Mouse (Mus musculus) MEL (cell line): ENCODE results near the gene Rfx1. TPM values are rescaled to one million over a fixed set of nuclear protein-coding genes. Genes with fewer than 3 reads are reported as not detected.

Experiments used
- DNase-seq: peaks from one replicate; pipeline ENCODE4 v3.0.0; 2011; ENCODE audit warnings: low read depth, low spot score
- H3K27ac ChIP-seq: 2 replicates; pipeline ENCODE4 v1.5.1; 2012; ENCODE audit warnings: low read depth, mild to moderate bottlenecking, control low read depth, low read length, moderate library complexity; ENCODE audit not compliant: control insufficient read depth
- H3K27me3 ChIP-seq, 2 experiments: fragments of 150-350 bp in 1 of 2; sonication (generic) in 1 of 2; 2 replicates each; pipeline ENCODE4 v1.6.1; 2012; ENCODE audit warnings: low read length in 2 of 2, mild to moderate bottlenecking in 2 of 2, improper control_type of control experiment in 1 of 2, moderate library complexity in 1 of 2; ENCODE audit not compliant: insufficient read depth in 2 of 2, control insufficient read depth in 1 of 2
- H3K36me3 ChIP-seq, 2 experiments: 2 replicates each; pipeline ENCODE4 v1.6.1; 2012 to 2014; ENCODE audit warnings: low read length in 2 of 2, improper control_type of control experiment in 1 of 2, inconsistent platforms in 1 of 2, mild to moderate bottlenecking in 1 of 2; ENCODE audit not compliant: insufficient read depth in 2 of 2, control insufficient read depth in 1 of 2
- H3K4me1 ChIP-seq, 2 experiments: fragments of 150-350 bp in 1 of 2; sonication (generic) in 1 of 2; 2 replicates each; pipeline ENCODE4 v1.6.1; 2012; ENCODE audit warnings: low read length in 2 of 2, improper control_type of control experiment in 1 of 2, mild to moderate bottlenecking in 1 of 2; ENCODE audit not compliant: insufficient read depth in 2 of 2, control insufficient read depth in 1 of 2
- H3K4me3 ChIP-seq, 2 experiments: fragments of 150-350 bp in 1 of 2; sonication (generic) in 1 of 2; 2 replicates each; pipeline ENCODE4 v1.5.1; 2012; ENCODE audit warnings: low read depth in 2 of 2, low read length in 2 of 2, mild to moderate bottlenecking in 2 of 2, moderate library complexity in 2 of 2, control low read depth in 1 of 2, improper control_type of control experiment in 1 of 2; ENCODE audit not compliant: control insufficient read depth in 1 of 2, insufficient read depth in 1 of 2
- H3K79me2 ChIP-seq: 2 replicates; pipeline ENCODE4 v1.6.1; 2012; ENCODE audit warnings: mild to moderate bottlenecking, low read length, moderate library complexity; ENCODE audit not compliant: control insufficient read depth, poor library complexity, insufficient read depth
- H3K9ac ChIP-seq: 2 replicates; pipeline ENCODE4 v1.6.1; 2012; ENCODE audit warnings: low read depth, mild to moderate bottlenecking, control low read depth, low read length, moderate library complexity; ENCODE audit not compliant: control insufficient read depth, poor library complexity, severe bottlenecking
- H3K9me3 ChIP-seq: fragments of 150-350 bp; sonication (generic); replicated peaks from 2 replicates; pipeline ENCODE4 v1.6.1; 2012; ENCODE audit warnings: mild to moderate bottlenecking, low read length, improper control_type of control experiment, moderate library complexity; ENCODE audit not compliant: insufficient read depth
- BHLHE40 ChIP-seq: IDR thresholded peaks from 2 replicates; pipeline ENCODE4 v1.6.1; 2012; ENCODE audit warnings: low read depth, mild to moderate bottlenecking, inconsistent platforms, low read length, improper control_type of control experiment, borderline replicate concordance
- CHD2 ChIP-seq: IDR thresholded peaks from 2 replicates; pipeline ENCODE4 v1.6.1; 2011; ENCODE audit warnings: low read length, improper control_type of control experiment
- GATA1 ChIP-seq: IDR thresholded peaks from 2 replicates; pipeline ENCODE4 v1.6.1; 2011; ENCODE audit warnings: low read depth, low read length, improper control_type of control experiment
- HCFC1 ChIP-seq: IDR thresholded peaks from 2 replicates; pipeline ENCODE4 v1.6.1; 2012; ENCODE audit warnings: low read depth, mild to moderate bottlenecking, inconsistent platforms, low read length, improper control_type of control experiment, moderate library complexity
- JUND ChIP-seq: IDR thresholded peaks from 2 replicates; pipeline ENCODE4 v1.6.1; 2011; ENCODE audit warnings: low read depth, mild to moderate bottlenecking, improper control_type of control experiment, low read length
- KAT2A ChIP-seq: conservative IDR thresholded peaks from 2 replicates; pipeline ENCODE4 v1.6.1; 2012; ENCODE audit warnings: low read depth, low read length, improper control_type of control experiment, inconsistent platforms
- MAX ChIP-seq: IDR thresholded peaks from 2 replicates; pipeline ENCODE4 v1.6.1; 2011; ENCODE audit warnings: low read length, improper control_type of control experiment
- MEF2A ChIP-seq: IDR thresholded peaks from 2 replicates; pipeline ENCODE4 v1.6.1; 2014; ENCODE audit warnings: low read depth, mild to moderate bottlenecking, inconsistent platforms, low read length, improper control_type of control experiment; ENCODE audit not compliant: poor library complexity, insufficient replicate concordance, severe bottlenecking; ENCODE audit errors: extremely low read depth
- MXI1 ChIP-seq: IDR thresholded peaks from 2 replicates; pipeline ENCODE4 v1.6.1; 2011; ENCODE audit warnings: mild to moderate bottlenecking, low read depth, low read length, improper control_type of control experiment
- MYB ChIP-seq: IDR thresholded peaks from 2 replicates; pipeline ENCODE4 v1.6.1; 2011; ENCODE audit warnings: mild to moderate bottlenecking, low read depth, low read length, improper control_type of control experiment
- MYC ChIP-seq: IDR thresholded peaks from 2 replicates; pipeline ENCODE4 v1.6.1; 2011; ENCODE audit warnings: low read depth, mild to moderate bottlenecking, low read length, improper control_type of control experiment, moderate library complexity
- NELFE ChIP-seq: IDR thresholded peaks from 2 replicates; pipeline ENCODE4 v1.6.1; 2011; ENCODE audit warnings: low read depth, low read length, improper control_type of control experiment
- POLR2AphosphoS2 ChIP-seq: IDR thresholded peaks from 2 replicates; pipeline ENCODE4 v1.6.1; 2011; ENCODE audit warnings: low read length, improper control_type of control experiment
- POLR2AphosphoS5 ChIP-seq: IDR thresholded peaks from 2 replicates; pipeline ENCODE4 v1.6.1; 2012; ENCODE audit warnings: low read depth, borderline replicate concordance, mild to moderate bottlenecking, inconsistent platforms, low read length, moderate library complexity, mixed read lengths
- TAL1 ChIP-seq: IDR thresholded peaks from 2 replicates; pipeline ENCODE4 v1.6.1; 2012; ENCODE audit warnings: mild to moderate bottlenecking, inconsistent platforms, low read length, moderate library complexity, mixed read lengths
- TBP ChIP-seq: IDR thresholded peaks from 2 replicates; pipeline ENCODE4 v1.8.0; 2011; ENCODE audit warnings: low read depth, low read length, improper control_type of control experiment
- UBTF ChIP-seq: IDR thresholded peaks from 2 replicates; pipeline ENCODE4 v1.6.1; 2012; ENCODE audit warnings: low read depth, mild to moderate bottlenecking, inconsistent platforms, low read length, improper control_type of control experiment, moderate library complexity, borderline replicate concordance; ENCODE audit not compliant: insufficient read depth
- USF2 ChIP-seq, 2 experiments: IDR thresholded peaks; 2 replicates each; pipeline ENCODE4 v1.6.1; 2011 to 2012; ENCODE audit warnings: improper control_type of control experiment in 2 of 2, low read length in 2 of 2, borderline replicate concordance in 1 of 2, inconsistent platforms in 1 of 2, low read depth in 1 of 2, mild to moderate bottlenecking in 1 of 2; ENCODE audit not compliant: insufficient read depth in 1 of 2
- ZC3H11A ChIP-seq: IDR thresholded peaks from 2 replicates; pipeline ENCODE4 v1.6.1; 2012; ENCODE audit warnings: low read depth, mild to moderate bottlenecking, inconsistent platforms, low read length, improper control_type of control experiment
- ZMIZ1 ChIP-seq: IDR thresholded peaks from 2 replicates; pipeline ENCODE4 v1.6.1; 2012; ENCODE audit warnings: low read depth, mild to moderate bottlenecking, inconsistent platforms, low read length, improper control_type of control experiment, moderate library complexity
- ZNF384 ChIP-seq: IDR thresholded peaks from 2 replicates; pipeline ENCODE4 v1.6.1; 2012; ENCODE audit warnings: low read depth, mild to moderate bottlenecking, inconsistent platforms, low read length, improper control_type of control experiment
- polyA plus RNA-seq, 2 experiments: library from polyadenylated mRNA; stranded (reverse) in 1 of 2; unstranded in 1 of 2; fragments of >175 nt in 1 of 2; fragments of >200 nt in 1 of 2; gene quantifications; 2 replicates each; pipeline versions ENCODE4 v1.2.1 to v1.2.4; 2012; ENCODE audit warnings: low replicate concordance in 2 of 2, low read depth in 1 of 2; ENCODE audit not compliant: insufficient read length in 2 of 2, insufficient read depth in 1 of 2, missing spikeins in 1 of 2
- total RNA-seq: library from RNA; depleted of rRNA; stranded (reverse); fragments of 300-350 nt; gene quantifications from 2 replicates; pipeline ENCODE4 v1.2.3, GENCODE M21; 2012; rRNA removed

Rfx1 gene
- total and polyA plus RNA-seq, 3 experiments, result 3.9 to 10.4 TPM; not detected in 1

GRCm38 (mm10) chr8:84140838-84141237 lies 74.2 kb downstream of the Rfx1 start:
- Histone ChIP-seq H3K27ac (no peak overlapping the region), H3K36me3 (peaks cover 0 to 2% of the 10 kb centered on the region in 2 experiments; a peak in 2 of 4 replicates), H3K27me3 (no peaks in the 10 kb centered on the region)

GRCm38 (mm10) chr8:84144636-84145245 lies 78.1 kb downstream of the Rfx1 start:
- Histone ChIP-seq H3K27me3 (no peaks in the 10 kb centered on the region), H3K27ac (no peak overlapping the region), H3K9me3 (no peaks in the 10 kb centered on the region), H3K9ac (no peak overlapping the region), H3K4me3 (no peak overlapping the region), H3K36me3 (peaks cover 2 to 10% of the 10 kb centered on the region in 2 experiments; a peak in 3 of 4 replicates), H3K4me1 (peaks cover 0 to 12% of the 10 kb centered on the region in 2 experiments; a peak in 2 of 4 replicates), H3K79me2 (peaks cover 4% of the 10 kb centered on the region; the same call in 1 of the 2 replicates)
- TF ChIP-seq POLR2AphosphoS2 (no peak), BHLHE40 (no peak), GATA1 (peak; percentile 41)
- DNase-seq, result peak; percentile 29

More at GRCm38 (mm10) chr8:84140838-84141237, 74.2 kb downstream of the Rfx1 start:
- no peak overlapping the region for H3K9ac ChIP-seq
- H3K9me3 ChIP-seq, result no peaks in the 10 kb centered on the region
- TF ChIP-seq HCFC1 (no peak), USF2 (IDR thresholded peaks at IDR 0.05; ENCODE audit: borderline replicate concordance in 1 of 2, insufficient read depth in 1 of 2, low read depth in 1 of 2, low read length in 2 of 2) (no peak), BHLHE40 (no peak), UBTF (no peak), ZC3H11A (no peak), MYC (no peak), TAL1 (no peak), MXI1 (no peak), ZNF384 (no peak), TBP (no peak), CHD2 (no peak), NELFE (no peak), MAX (no peak), MEF2A (no peak), JUND (no peak), POLR2AphosphoS5 (no peak), MYB (no peak), ZMIZ1 (no peak), KAT2A (no peak)
- peaks cover 0 to 4% of the 10 kb centered on the region in 2 experiments; a peak in 1 of 4 replicates for H3K4me1 ChIP-seq
- DNase-seq, result no peak
- H3K4me3 ChIP-seq, result no peak overlapping the region
- H3K79me2 ChIP-seq, result no peaks in the 10 kb centered on the region

Other genes starting within 250 kb of the Rfx1 start
- gene Adgrl1, start 166.7 kb upstream of the Rfx1 start, total RNA-seq, result 17.7 and 21.7 TPM in 2 replicates
- gene Adgrl1, start 166.7 kb upstream of the Rfx1 start, polyA plus RNA-seq, result 10 to 100 TPM in 1 of 2 experiments, not detected in 1; 35.3 TPM
- 0.29 and 0.35 TPM in 2 replicates for gene Gm10644, start 111.6 kb upstream of the Rfx1 start, total RNA-seq
- gene Gm10644, start 111.6 kb upstream of the Rfx1 start, polyA plus RNA-seq, result under 1 TPM in 1 of 2 experiments, not detected in 1; 0.49 TPM
- gene Asf1b, start 111.3 kb upstream of the Rfx1 start, total RNA-seq, result 84.3 and 90.4 TPM in 2 replicates
- gene Asf1b, start 111.3 kb upstream of the Rfx1 start, polyA plus RNA-seq, result 100 to 1,000 TPM; 113 to 137 TPM
- 23.8 and 24.7 TPM in 2 replicates for gene Prkaca, start 93.8 kb upstream of the Rfx1 start, total RNA-seq
- gene Prkaca, start 93.8 kb upstream of the Rfx1 start, polyA plus RNA-seq, result 10 to 100 TPM in 1 of 2 experiments, not detected in 1; 74.9 TPM
- 96.7 and 111 TPM in 2 replicates for gene Samd1, start 69.2 kb upstream of the Rfx1 start, total RNA-seq
- 100 to 1,000 TPM in 1 of 2 experiments, not detected in 1; 121 TPM for gene Samd1, start 69.2 kb upstream of the Rfx1 start, polyA plus RNA-seq
- 0.39 and 0.69 TPM in 2 replicates for gene 1700067K01Rik, start 65.3 kb upstream of the Rfx1 start, total RNA-seq
- gene 1700067K01Rik, start 65.3 kb upstream of the Rfx1 start, polyA plus RNA-seq, result under 1 TPM in 1 of 2 experiments, not detected in 1; 0.53 TPM
- gene 2210011C24Rik, start 54.7 kb upstream of the Rfx1 start, total RNA-seq, result not detected in 2 replicates
- not detected for gene 2210011C24Rik, start 54.7 kb upstream of the Rfx1 start, polyA plus RNA-seq
- 0.65 and 0.92 TPM in 2 replicates for gene Palm3, start 45.4 kb upstream of the Rfx1 start, total RNA-seq
- gene Palm3, start 45.4 kb upstream of the Rfx1 start, polyA plus RNA-seq, result 1 to 10 TPM in 1 of 2 experiments, not detected in 1; 3.6 TPM
- gene Il27ra, start 24.2 kb upstream of the Rfx1 start, total RNA-seq, result 32.4 and 38.5 TPM in 2 replicates
- 10 to 100 TPM in 1 of 2 experiments, not detected in 1; 31.8 TPM for gene Il27ra, start 24.2 kb upstream of the Rfx1 start, polyA plus RNA-seq
- gene Rln3, start 21.8 kb upstream of the Rfx1 start, total RNA-seq, result not detected in 2 replicates
- not detected for gene Rln3, start 21.8 kb upstream of the Rfx1 start, polyA plus RNA-seq
- gene Gm10643, start 1.7 kb upstream of the Rfx1 start, total RNA-seq, result 0.23 and 0.26 TPM in 2 replicates
- gene Gm10643, start 1.7 kb upstream of the Rfx1 start, polyA plus RNA-seq, result under 1 TPM in 1 of 2 experiments, not detected in 1; 0.28 TPM
- 34.4 and 37.0 TPM in 2 replicates for gene Dcaf15, start 37.9 kb downstream of the Rfx1 start, total RNA-seq
- gene Dcaf15, start 37.9 kb downstream of the Rfx1 start, polyA plus RNA-seq, result 10 to 100 TPM in 1 of 2 experiments, not detected in 1; 56.1 TPM
- 0.04 and 0.07 TPM in 2 replicates for gene Podnl1, start 59.2 kb downstream of the Rfx1 start, total RNA-seq
- under 1 TPM in 1 of 2 experiments, not detected in 1; 0.08 TPM for gene Podnl1, start 59.2 kb downstream of the Rfx1 start, polyA plus RNA-seq
- 7.3 and 9.1 TPM in 2 replicates for gene Cc2d1a, start 81.1 kb downstream of the Rfx1 start, total RNA-seq
- gene Cc2d1a, start 81.1 kb downstream of the Rfx1 start, polyA plus RNA-seq, result 10 to 100 TPM in 1 of 2 experiments, not detected in 1; 18.7 TPM
- gene 4930432K21Rik, start 81.2 kb downstream of the Rfx1 start, total RNA-seq, result 1.3 and 2.2 TPM in 2 replicates
- 1 to 10 TPM in 1 of 2 experiments, not detected in 1; 3.0 TPM for gene 4930432K21Rik, start 81.2 kb downstream of the Rfx1 start, polyA plus RNA-seq
- gene Nanos3, start 118.4 kb downstream of the Rfx1 start, total RNA-seq, result 0.56 and 2.0 TPM in 2 replicates
- gene Nanos3, start 118.4 kb downstream of the Rfx1 start, polyA plus RNA-seq, result 1 to 10 TPM in 1 of 2 experiments, not detected in 1; 1.7 TPM
- gene Zswim4, start 170.2 kb downstream of the Rfx1 start, total RNA-seq, result 3.6 and 4.4 TPM in 2 replicates
- 1 to 10 TPM in 1 of 2 experiments, not detected in 1; 7.4 TPM for gene Zswim4, start 170.2 kb downstream of the Rfx1 start, polyA plus RNA-seq
- gene D8Ertd738e, start 182.9 kb downstream of the Rfx1 start, total RNA-seq, result 159 and 164 TPM in 2 replicates
- gene D8Ertd738e, start 182.9 kb downstream of the Rfx1 start, polyA plus RNA-seq, result 100 to 1,000 TPM in 1 of 2 experiments, not detected in 1; 149 TPM
- 26.8 and 27.8 TPM in 2 replicates for gene Mri1, start 190.5 kb downstream of the Rfx1 start, total RNA-seq
- gene Mri1, start 190.5 kb downstream of the Rfx1 start, polyA plus RNA-seq, result 10 to 100 TPM in 1 of 2 experiments, not detected in 1; 43.2 TPM
- gene Ccdc130, start 203.5 kb downstream of the Rfx1 start, total RNA-seq, result 8.2 and 10.2 TPM in 2 replicates
- gene Ccdc130, start 203.5 kb downstream of the Rfx1 start, polyA plus RNA-seq, result 10 to 100 TPM in 1 of 2 experiments, not detected in 1; 26.0 TPM